Mouse (Mus musculus) retina, postnatal 1 day (tissue): ENCODE data around the gene Vsig8.

Experiments used
- DNase-seq: peaks from one replicate; pipeline ENCODE4 v3.0.0-alpha.2; 2012

The Vsig8 gene

GRCm38 (mm10) chr1:172555638-172556037 is at the start of gene Vsig8:
TSS of gene Vsig8 (plus strand) at chr1:172555938.
- DNase-seq = no peak

GRCm38 (mm10) chr1:172507001-172507400 is 48.7 kb upstream of the Vsig8 start:
- DNase-seq = no peak

GRCm38 (mm10) chr1:172507701-172508100 is 48.0 kb upstream of the Vsig8 start:
- no peak for DNase-seq

GRCm38 (mm10) chr1:172508172-172508571 is 47.6 kb upstream of the Vsig8 start:
- DNase-seq = no peak

- DNase-seq = no peak
These were observed 46.5 kb upstream of the Vsig8 start for GRCm38 (mm10) chr1:172509235-172509634.

- DNase-seq = no peak
These were observed 45.8 kb upstream of the Vsig8 start for GRCm38 (mm10) chr1:172509983-172510382.

GRCm38 (mm10) chr1:172510421-172510972 is 45.2 kb upstream of the Vsig8 start:
- no peak for DNase-seq

GRCm38 (mm10) chr1:172512962-172513361 is 42.8 kb upstream of the Vsig8 start:
- peak; percentile 30 for DNase-seq

- no peak for DNase-seq
These were observed 42.1 kb upstream of the Vsig8 start for GRCm38 (mm10) chr1:172513525-172514212.

GRCm38 (mm10) chr1:172514213-172514529 is 41.6 kb upstream of the Vsig8 start:
- no peak for DNase-seq

- DNase-seq = no peak
These were observed 41.0 kb upstream of the Vsig8 start for GRCm38 (mm10) chr1:172514551-172515268.

GRCm38 (mm10) chr1:172515396-172515795 is 40.3 kb upstream of the Vsig8 start:
- DNase-seq = no peak

GRCm38 (mm10) chr1:172518013-172518412 is 37.7 kb upstream of the Vsig8 start:
- DNase-seq = no peak

- no peak for DNase-seq
These were observed 36.1 kb upstream of the Vsig8 start for GRCm38 (mm10) chr1:172519644-172520043.

GRCm38 (mm10) chr1:172520576-172521440 is 34.9 kb upstream of the Vsig8 start, which contains the start of gene Cfap45:
TSS of gene Cfap45 (plus strand) at chr1:172520801.
- DNase-seq = peak; percentile 94

- no peak for DNase-seq
These were observed 33.2 kb upstream of the Vsig8 start for GRCm38 (mm10) chr1:172522524-172522923.

GRCm38 (mm10) chr1:172523699-172524101 is 32.0 kb upstream of the Vsig8 start:
- DNase-seq = no peak

GRCm38 (mm10) chr1:172525027-172525764 is 30.5 kb upstream of the Vsig8 start:
- DNase-seq = no peak

GRCm38 (mm10) chr1:172525971-172526370 is 29.8 kb upstream of the Vsig8 start:
- no peak for DNase-seq

- no peak for DNase-seq
These were observed 29.2 kb upstream of the Vsig8 start for GRCm38 (mm10) chr1:172526380-172527081.

GRCm38 (mm10) chr1:172527431-172527830 is 28.3 kb upstream of the Vsig8 start:
- no peak for DNase-seq

GRCm38 (mm10) chr1:172528701-172529100 is 27.0 kb upstream of the Vsig8 start:
- peak; percentile 92 for DNase-seq
